Mouse (Mus musculus) C2C12 (cell line): ENCODE measurements around the gene Hyal4. TPM values are rescaled to one million over a fixed set of nuclear protein-coding genes. Genes with fewer than 3 reads are reported as not detected.

ENCODE experiments used
- H3K27me3 ChIP-seq: one replicate; pipeline ENCODE4 v1.6.1; 2011; ENCODE audit not compliant: control insufficient read depth, insufficient read depth, insufficient read length
- H3K36me3 ChIP-seq: one replicate; pipeline ENCODE4 v1.6.1; 2011; ENCODE audit not compliant: control insufficient read depth, insufficient read depth
- H3K4me3 ChIP-seq: one replicate; pipeline ENCODE4 v1.5.1; 2011; ENCODE audit warnings: mild to moderate bottlenecking, control low read depth; ENCODE audit not compliant: poor library complexity, insufficient read depth, severe bottlenecking
- H3K79me2 ChIP-seq: one replicate; pipeline ENCODE4 v1.6.1; 2011; ENCODE audit not compliant: control insufficient read depth, insufficient read depth
- H3K79me3 ChIP-seq: one replicate; pipeline ENCODE4 v1.6.1; 2011; ENCODE audit warnings: low read depth, control low read depth
- H3ac ChIP-seq: one replicate; pipeline ENCODE3; 2011; ENCODE audit warnings: low read depth; ENCODE audit not compliant: control insufficient read depth, insufficient read length
- CEBPB ChIP-seq: IDR thresholded peaks from one replicate; pipeline ENCODE4 v1.6.1; 2011; ENCODE audit warnings: low read depth, mild to moderate bottlenecking, control low read depth, moderate library complexity
- CTCF ChIP-seq: IDR thresholded peaks from one replicate; pipeline ENCODE4 v1.5.1; 2011; ENCODE audit not compliant: control insufficient read depth, insufficient read depth, insufficient read length
- FOSL1 ChIP-seq: IDR thresholded peaks from one replicate; pipeline ENCODE4 v1.8.0; 2011; ENCODE audit warnings: mild to moderate bottlenecking, low read length; ENCODE audit not compliant: poor library complexity, insufficient read depth, severe bottlenecking
- MAX ChIP-seq: IDR thresholded peaks from one replicate; pipeline ENCODE4 v1.6.1; 2011; ENCODE audit warnings: mild to moderate bottlenecking, control low read depth
- MYOD1 ChIP-seq: IDR thresholded peaks from one replicate; pipeline ENCODE4 v1.6.1; 2011; ENCODE audit warnings: low read depth; ENCODE audit not compliant: control insufficient read depth, insufficient read length
- MYOG ChIP-seq: IDR thresholded peaks from one replicate; pipeline ENCODE4 v1.6.1; 2011; ENCODE audit not compliant: control insufficient read depth, insufficient read length; ENCODE audit errors: extremely low read depth
- USF1 ChIP-seq: IDR thresholded peaks from one replicate; pipeline ENCODE4 v1.6.1; 2011; ENCODE audit warnings: low read depth, mild to moderate bottlenecking, control low read depth, moderate library complexity
- polyA plus RNA-seq: library from polyadenylated mRNA; unstranded; fragments of >200 nt; fragmentation: generic; extraction: Trizol; gene quantifications from one replicate; pipeline ENCODE4 v1.2.1, GENCODE M21; 2012; ENCODE audit warnings: missing spikeins

Hyal4 gene
- polyA plus RNA-seq, 1 experiment: not detected

- Histone ChIP-seq H3K36me3 (no peaks in the 10 kb centered on the region), H3ac (no peak within 1 kb of the TSS), H3K79me2 (no peaks in the 10 kb centered on the region), H3K79me3 (no peaks in the 10 kb centered on the region), H3K27me3 (no peaks in the 10 kb centered on the region), H3K4me3 (no peak within 1 kb of the TSS)
- no peak for TF ChIP-seq MAX
- no peak for TF ChIP-seq CEBPB
- TF ChIP-seq FOSL1: no peak
- no peak for TF ChIP-seq CTCF
- TF ChIP-seq MYOG: no peak
Observed at GRCm38 (mm10) chr6:24732945-24733344, 15.2 kb upstream of the Hyal4 start, which contains the start of gene Hyal6. Hyal6 (plus strand) TSS chr6:24733245.

GRCm38 (mm10) chr6:24734565-24734964, 13.6 kb upstream of the Hyal4 start:
- H3K27me3 ChIP-seq: no peaks in the 10 kb centered on the region

GRCm38 (mm10) chr6:24759281-24759680, 11.2 kb downstream of the Hyal4 start:
- Histone ChIP-seq H3K4me3 (no peak overlapping the region), H3K79me3 (no peaks in the 10 kb centered on the region), H3ac (no peak overlapping the region), H3K27me3 (no peaks in the 10 kb centered on the region), H3K79me2 (no peaks in the 10 kb centered on the region), H3K36me3 (no peaks in the 10 kb centered on the region)
- TF ChIP-seq MYOD1 (no peak), MAX (no peak), MYOG (no peak), CTCF (no peak), USF1 (no peak), FOSL1 (no peak), CEBPB (no peak)

More at GRCm38 (mm10) chr6:24734565-24734964, 13.6 kb upstream of the Hyal4 start:
- no peaks in the 10 kb centered on the region for H3K79me2 ChIP-seq
- H3K79me3 ChIP-seq: no peaks in the 10 kb centered on the region
- no peak for TF ChIP-seq MAX
- TF ChIP-seq CEBPB: no peak
- TF ChIP-seq CTCF: no peak
- TF ChIP-seq MYOG: no peak
- no peak for TF ChIP-seq USF1
- no peak for TF ChIP-seq MYOD1
- no peak for TF ChIP-seq FOSL1
- no peak overlapping the region for H3K4me3 ChIP-seq
- H3K36me3 ChIP-seq: no peaks in the 10 kb centered on the region
- H3ac ChIP-seq: no peak overlapping the region

- Histone ChIP-seq H3K4me3 (no peak overlapping the region), H3K79me2 (no peaks in the 10 kb centered on the region), H3K27me3 (no peaks in the 10 kb centered on the region), H3K36me3 (no peaks in the 10 kb centered on the region), H3K79me3 (no peaks in the 10 kb centered on the region), H3ac (no peak overlapping the region)
- TF ChIP-seq MYOD1 (no peak), MYOG (no peak), USF1 (no peak), MAX (no peak), CEBPB (no peak), CTCF (no peak), FOSL1 (no peak)
Observed at GRCm38 (mm10) chr6:24766261-24766660, 18.1 kb downstream of the Hyal4 start.

- Histone ChIP-seq H3K36me3 (no peaks in the 10 kb centered on the region), H3K27me3 (no peaks in the 10 kb centered on the region), H3ac (no peak overlapping the region), H3K79me3 (no peaks in the 10 kb centered on the region), H3K4me3 (no peak overlapping the region), H3K79me2 (no peaks in the 10 kb centered on the region)
- TF ChIP-seq FOSL1 (no peak), MYOD1 (no peak), CTCF (no peak), USF1 (no peak), MYOG (no peak), CEBPB (no peak), MAX (no peak)
Observed at GRCm38 (mm10) chr6:24779182-24779581, 31.1 kb downstream of the Hyal4 start.

GRCm38 (mm10) chr6:24790888-24791287, 42.8 kb downstream of the Hyal4 start, which contains the start of gene Spam1:
Spam1 (plus strand) TSS chr6:24791188.
- Histone ChIP-seq H3ac (no peak within 1 kb of the TSS), H3K36me3 (no peaks in the 10 kb centered on the region), H3K79me2 (no peaks in the 10 kb centered on the region), H3K79me3 (no peaks in the 10 kb centered on the region), H3K4me3 (no peak within 1 kb of the TSS), H3K27me3 (no peaks in the 10 kb centered on the region)
- TF ChIP-seq MAX (no peak), MYOG (no peak), USF1 (no peak), CTCF (no peak)

Other genes starting within 250 kb of the Hyal4 start
- gene Iqub, start 233.3 kb upstream of the Hyal4 start, polyA plus RNA-seq: not detected
- 215 TPM for gene Ndufa5, start 220.3 kb upstream of the Hyal4 start, polyA plus RNA-seq
- gene Asb15, start 220.2 kb upstream of the Hyal4 start, polyA plus RNA-seq: not detected
- 0.07 TPM for gene Lmod2, start 150.6 kb upstream of the Hyal4 start, polyA plus RNA-seq
- gene Wasl, start 83.3 kb upstream of the Hyal4 start, polyA plus RNA-seq: 9.5 TPM
- gene Hyal6, start 15.1 kb upstream of the Hyal4 start, polyA plus RNA-seq: 0.01 TPM
- gene Spam1, start 42.9 kb downstream of the Hyal4 start, polyA plus RNA-seq: not detected
- not detected for gene Hyal5, start 109.7 kb downstream of the Hyal4 start, polyA plus RNA-seq
- not detected for gene Tmem229a, start 208.0 kb downstream of the Hyal4 start, polyA plus RNA-seq